Mouse (Mus musculus): Measurements from ENCODE around the gene Gm45062. TPM values are rescaled to one million over a fixed set of nuclear protein-coding genes. Genes with fewer than 3 reads are reported as not detected.
"Not testable (repeated sequence)": the region's sequence is repeated elsewhere in the genome, so short reads cannot be mapped to it uniquely, and the experiment has no call there.

Gene Gm45062
- total RNA-seq, 2 experiments from 2014 or later, result not detected

GRCm38 (mm10) chr6:8536944-8537343 is 277.7 kb downstream of the Gm45062 start:
- intact Hi-C loops (cut with DNase I), result no loop called here
- DNase-seq (ENCODE audit: low spot score), result no peak

- intact Hi-C loops (cut with DNase I), result not testable (repeated sequence)
These were observed 282.3 kb downstream of the Gm45062 start for GRCm38 (mm10) chr6:8541531-8541930.

GRCm38 (mm10) chr6:8544822-8545221 is 285.6 kb downstream of the Gm45062 start:
- no peak for DNase-seq (ENCODE audit: low spot score)
- intact Hi-C loops (cut with DNase I), result no loop called here

More at GRCm38 (mm10) chr6:8541531-8541930, 282.3 kb downstream of the Gm45062 start:
- DNase-seq (ENCODE audit: low spot score), result not testable (repeated sequence)

- intact Hi-C loops (cut with DNase I), result no loop called here
These were observed 286.5 kb downstream of the Gm45062 start for GRCm38 (mm10) chr6:8545780-8546179.

GRCm38 (mm10) chr6:8551155-8551554 is 291.9 kb downstream of the Gm45062 start:
- intact Hi-C loops (cut with DNase I), result no loop called here

More at GRCm38 (mm10) chr6:8545780-8546179, 286.5 kb downstream of the Gm45062 start:
- DNase-seq (ENCODE audit: low spot score), result no peak

GRCm38 (mm10) chr6:8556849-8557571 is 297.8 kb downstream of the Gm45062 start:
- DNase-seq (ENCODE audit: low spot score), result no peak
- intact Hi-C loops (cut with DNase I), result no loop called here

More at GRCm38 (mm10) chr6:8551155-8551554, 291.9 kb downstream of the Gm45062 start:
- DNase-seq (ENCODE audit: low spot score), result no peak

GRCm38 (mm10) chr6:8560682-8561081 is 301.4 kb downstream of the Gm45062 start:
- intact Hi-C loops (cut with DNase I), result no loop called here
- no peak for DNase-seq (ENCODE audit: low spot score)

GRCm38 (mm10) chr6:8582377-8582776 is 323.1 kb downstream of the Gm45062 start:
- DNase-seq (ENCODE audit: low spot score), result no peak
- intact Hi-C loops (cut with DNase I), result no loop called here

GRCm38 (mm10) chr6:8583892-8584291 is 324.6 kb downstream of the Gm45062 start:
- intact Hi-C loops (cut with DNase I), result no loop called here
- no peak for DNase-seq (ENCODE audit: low spot score)

GRCm38 (mm10) chr6:8591665-8592064 is 332.4 kb downstream of the Gm45062 start:
- intact Hi-C loops (cut with DNase I), result no loop called here
- DNase-seq (ENCODE audit: low spot score), result no peak

- intact Hi-C loops (cut with DNase I), result no loop called here
- DNase-seq (ENCODE audit: low spot score), result no peak
These were observed 358.1 kb downstream of the Gm45062 start for GRCm38 (mm10) chr6:8617369-8617768.

- no peak for DNase-seq (ENCODE audit: low spot score)
- intact Hi-C loops (cut with DNase I), result no loop called here
These were observed 360.5 kb downstream of the Gm45062 start for GRCm38 (mm10) chr6:8619582-8620350.

GRCm38 (mm10) chr6:8623045-8623444 is 363.8 kb downstream of the Gm45062 start:
- intact Hi-C loops (cut with DNase I), result no loop called here
- DNase-seq (ENCODE audit: low spot score), result no peak

- DNase-seq (ENCODE audit: low spot score), result no peak
- intact Hi-C loops (cut with DNase I), result no loop called here
These were observed 369.0 kb downstream of the Gm45062 start for GRCm38 (mm10) chr6:8628226-8628625.

- intact Hi-C loops (cut with DNase I), result no loop called here
- DNase-seq (ENCODE audit: low spot score), result no peak
These were observed 369.5 kb downstream of the Gm45062 start for GRCm38 (mm10) chr6:8628715-8629267.

- intact Hi-C loops (cut with DNase I), result no loop called here
- no peak for DNase-seq (ENCODE audit: low spot score)
These were observed 371.3 kb downstream of the Gm45062 start for GRCm38 (mm10) chr6:8630531-8630930.

GRCm38 (mm10) chr6:8631362-8631761 is 372.1 kb downstream of the Gm45062 start:
- intact Hi-C loops (cut with DNase I), result no loop called here
- no peak for DNase-seq (ENCODE audit: low spot score)

- intact Hi-C loops (cut with DNase I), result no loop called here
- DNase-seq (ENCODE audit: low spot score), result no peak
These were observed 372.9 kb downstream of the Gm45062 start for GRCm38 (mm10) chr6:8631986-8632632.

- no peak for DNase-seq (ENCODE audit: low spot score)
- intact Hi-C loops (cut with DNase I), result no loop called here
These were observed 373.5 kb downstream of the Gm45062 start for GRCm38 (mm10) chr6:8632701-8633100.

- DNase-seq (ENCODE audit: low spot score), result no peak
- intact Hi-C loops (cut with DNase I), result no loop called here
These were observed 378.9 kb downstream of the Gm45062 start for GRCm38 (mm10) chr6:8638122-8638521.
